Mouse (Mus musculus): ENCODE data around the gene Irf8. TPM values are rescaled to one million over a fixed set of nuclear protein-coding genes. Genes with fewer than 3 reads are reported as not detected.

Gene Irf8
- polyA plus RNA-seq, 1 experiment from 2014 or later = 12.6 TPM

DNA sequence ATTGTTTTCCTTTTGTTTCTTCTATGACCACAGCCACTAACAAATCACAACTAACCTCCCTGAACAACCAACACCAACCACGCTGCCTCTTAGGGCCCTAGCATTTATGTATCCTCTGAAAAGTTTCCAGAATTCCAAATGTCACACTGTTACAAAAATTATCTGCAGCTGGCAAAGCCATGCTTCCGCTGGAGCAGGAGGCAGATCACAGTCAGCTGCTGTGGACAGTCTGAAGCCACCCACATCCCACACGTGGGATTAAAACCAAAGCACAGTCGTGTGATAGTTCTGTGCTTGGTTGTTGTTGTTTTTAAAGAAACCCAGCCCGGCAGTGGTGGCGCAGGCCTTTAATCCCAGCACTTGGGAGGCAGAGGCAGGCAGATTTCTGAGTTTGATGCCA lies 37.1 kb upstream of the Irf8 start:
- peaks cover 34% of the 10 kb centered on the region for H3K4me1 ChIP-seq (replicated peaks)
- no peaks in the 10 kb centered on the region for H3K9me3 ChIP-seq (replicated peaks)
- H3K9ac ChIP-seq = no peak overlapping the region
- 61% methylated on average over 6 of the region's 6 CpGs for WGBS
- no peak for ATAC-seq (replicated peaks; ENCODE audit: insufficient number of reproducible peaks, insufficient read depth, low FRiP score, low read depth)
- H3K4me2 ChIP-seq = no peak overlapping the region
- H3K27ac ChIP-seq = peak overlapping the region; percentile 71
- H3K27me3 ChIP-seq = no peaks in the 10 kb centered on the region
- no peaks in the 10 kb centered on the region for H3K36me3 ChIP-seq
- no peak overlapping the region for H3K4me3 ChIP-seq

DNA sequence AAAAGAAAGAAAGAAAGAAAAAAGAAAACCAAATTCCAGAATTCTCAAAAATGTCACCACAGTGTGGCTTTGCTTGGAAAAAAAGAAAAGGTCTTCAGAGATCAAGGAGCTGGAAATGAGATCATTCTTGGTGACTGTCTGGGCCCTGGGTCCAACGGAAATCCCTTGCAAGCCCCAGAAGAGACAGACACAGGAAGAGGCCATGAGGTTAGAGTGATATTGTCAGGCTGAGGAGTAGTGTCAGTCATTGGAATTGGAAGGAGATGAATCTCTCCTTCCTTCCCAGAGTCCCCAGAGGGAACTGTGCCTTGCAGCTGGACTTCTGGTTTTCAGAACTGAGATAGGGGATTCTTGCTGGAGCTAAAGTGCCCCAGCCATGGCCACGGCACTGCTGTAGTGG lies 36.6 kb upstream of the Irf8 start:
- H3K27ac ChIP-seq = peak overlapping the region; percentile 71
- ATAC-seq (replicated peaks; ENCODE audit: insufficient number of reproducible peaks, insufficient read depth, low FRiP score, low read depth) = no peak
- WGBS = 55% methylated on average over 2 of the region's 2 CpGs

GRCm38 (mm10) chr8:120700053-120700452 lies 36.1 kb upstream of the Irf8 start:
- no peak overlapping the region for H3K4me3 ChIP-seq
- 0 out of 2 replicates have a peak, but pooled peaks cover 3% of the 10 kb centered on the region for H3K27me3 ChIP-seq
- no peak overlapping the region for H3K4me2 ChIP-seq
- no peak overlapping the region for H3K9ac ChIP-seq
- H3K4me1 ChIP-seq (replicated peaks) = peaks cover 28% of the 10 kb centered on the region
- no peak for ATAC-seq (replicated peaks; ENCODE audit: insufficient number of reproducible peaks, insufficient read depth, low FRiP score, low read depth)
- H3K9me3 ChIP-seq (replicated peaks) = no peaks in the 10 kb centered on the region
- H3K27ac ChIP-seq = peak overlapping the region; percentile 71
- no peaks in the 10 kb centered on the region for H3K36me3 ChIP-seq
- 54% methylated on average over 4 of the region's 4 CpGs for WGBS

More for the DNA sequence above, 36.6 kb upstream of the Irf8 start:
- Histone ChIP-seq H3K36me3 (no peaks in the 10 kb centered on the region), H3K9me3 (replicated peaks) (no peaks in the 10 kb centered on the region), H3K4me3 (no peak overlapping the region), H3K4me1 (replicated peaks) (peaks cover 29% of the 10 kb centered on the region), H3K27me3 (0 out of 2 replicates have a peak, but pooled peaks cover 2% of the 10 kb centered on the region), H3K4me2 (no peak overlapping the region), H3K9ac (no peak overlapping the region)

DNA sequence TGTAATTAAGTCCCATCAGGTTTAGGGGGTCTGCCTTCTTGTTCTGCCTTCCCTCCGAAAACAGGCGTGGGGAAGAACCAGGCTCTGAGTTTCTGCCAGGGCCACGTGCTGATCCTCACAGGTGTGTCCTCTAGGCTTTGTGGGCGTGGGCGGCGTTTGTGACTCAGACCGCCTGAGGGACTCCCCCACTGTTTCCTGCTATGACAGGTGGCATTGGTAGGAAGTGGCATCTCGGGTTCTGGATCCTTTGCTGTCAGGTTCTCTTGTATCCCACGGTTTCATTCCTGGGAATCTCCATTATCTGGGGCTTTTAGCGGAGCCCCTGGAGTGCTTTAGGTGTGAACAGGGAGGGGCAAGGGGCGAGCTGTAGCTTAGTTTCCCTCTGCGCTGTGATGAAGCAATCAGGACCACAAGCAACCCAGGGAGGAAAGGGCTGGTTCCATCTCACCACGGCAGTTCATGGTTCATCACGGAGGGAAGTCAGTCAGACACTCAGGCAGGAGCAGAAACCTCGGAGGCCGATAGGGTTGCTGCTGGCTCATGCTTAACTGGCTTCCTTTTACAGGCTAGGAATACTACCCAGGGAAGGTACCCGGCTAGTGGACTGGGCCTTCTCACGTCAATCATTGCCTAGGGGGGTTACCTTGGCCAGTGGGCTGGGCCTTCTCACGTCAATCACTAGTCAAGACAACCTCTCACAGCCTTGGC lies 34.2 kb upstream of the Irf8 start:
- WGBS = 47% methylated on average over 19 of the region's 19 CpGs

DNA sequence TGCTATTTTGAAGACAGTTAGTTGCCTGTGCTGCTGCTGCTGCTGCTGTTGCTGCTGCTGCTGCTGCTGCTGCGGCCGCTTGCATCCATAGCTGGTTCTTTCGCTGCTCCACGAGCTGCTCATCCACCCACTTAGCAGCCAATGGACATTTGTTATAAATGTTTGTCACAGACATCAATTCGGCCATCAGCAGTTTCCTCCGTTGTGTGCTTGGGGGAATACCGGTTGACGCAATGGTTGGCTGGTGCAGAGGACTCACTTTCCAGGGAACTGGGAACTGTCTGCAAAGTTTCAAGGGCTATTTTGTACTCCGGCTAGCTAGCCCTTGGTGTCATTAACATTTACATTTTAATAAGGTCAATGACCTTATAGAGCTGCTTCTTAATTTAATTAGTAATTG lies 32.0 kb upstream of the Irf8 start:
- WGBS = 75% methylated on average over 9 of the region's 9 CpGs
- H3K4me2 ChIP-seq = no peak overlapping the region

More for the DNA sequence above, 34.2 kb upstream of the Irf8 start:
- H3K9me3 ChIP-seq (replicated peaks) = no peaks in the 10 kb centered on the region
- no peak overlapping the region for H3K4me2 ChIP-seq
- no peaks in the 10 kb centered on the region for H3K36me3 ChIP-seq
- no peak overlapping the region for H3K4me3 ChIP-seq
- H3K27ac ChIP-seq = no peak overlapping the region
- no peak for ATAC-seq (replicated peaks; ENCODE audit: insufficient number of reproducible peaks, insufficient read depth, low FRiP score, low read depth)
- H3K9ac ChIP-seq = no peak overlapping the region
- 0 out of 2 replicates have a peak, but pooled peaks cover 6% of the 10 kb centered on the region for H3K27me3 ChIP-seq
- H3K4me1 ChIP-seq (replicated peaks) = peaks cover 16% of the 10 kb centered on the region

GRCm38 (mm10) chr8:120705163-120705562 lies 31.0 kb upstream of the Irf8 start:
- H3K36me3 ChIP-seq = no peaks in the 10 kb centered on the region
- WGBS = 75% methylated on average over 15 of the region's 15 CpGs
- 0 out of 2 replicates have a peak, but pooled peaks cover 6% of the 10 kb centered on the region for H3K27me3 ChIP-seq
- H3K4me1 ChIP-seq (replicated peaks) = peaks cover under 1% of the 10 kb centered on the region
- no peak for ATAC-seq (replicated peaks; ENCODE audit: insufficient number of reproducible peaks, insufficient read depth, low FRiP score, low read depth)
- no peak overlapping the region for H3K9ac ChIP-seq
- H3K27ac ChIP-seq = no peak overlapping the region
- H3K4me3 ChIP-seq = no peak overlapping the region
- no peak overlapping the region for H3K4me2 ChIP-seq
- no peaks in the 10 kb centered on the region for H3K9me3 ChIP-seq (replicated peaks)

More for the DNA sequence above, 32.0 kb upstream of the Irf8 start:
- no peaks in the 10 kb centered on the region for H3K9me3 ChIP-seq (replicated peaks)
- no peak overlapping the region for H3K27ac ChIP-seq
- 0 out of 2 replicates have a peak, but pooled peaks cover 6% of the 10 kb centered on the region for H3K27me3 ChIP-seq
- no peaks in the 10 kb centered on the region for H3K36me3 ChIP-seq
- H3K9ac ChIP-seq = no peak overlapping the region
- ATAC-seq (replicated peaks; ENCODE audit: insufficient number of reproducible peaks, insufficient read depth, low FRiP score, low read depth) = no peak
- no peak overlapping the region for H3K4me3 ChIP-seq
- peaks cover 6% of the 10 kb centered on the region for H3K4me1 ChIP-seq (replicated peaks)

GRCm38 (mm10) chr8:120706193-120706592 lies 30.0 kb upstream of the Irf8 start:
- no peak overlapping the region for H3K4me2 ChIP-seq
- no peak overlapping the region for H3K27ac ChIP-seq
- ATAC-seq (replicated peaks; ENCODE audit: insufficient number of reproducible peaks, insufficient read depth, low FRiP score, low read depth) = no peak
- no peak overlapping the region for H3K9ac ChIP-seq
- H3K27me3 ChIP-seq = 0 out of 2 replicates have a peak, but pooled peaks cover 6% of the 10 kb centered on the region
- WGBS = 81% methylated on average over 3 of the region's 3 CpGs
- H3K9me3 ChIP-seq (replicated peaks) = no peaks in the 10 kb centered on the region
- no peaks in the 10 kb centered on the region for H3K36me3 ChIP-seq
- H3K4me3 ChIP-seq = no peak overlapping the region
- H3K4me1 ChIP-seq (replicated peaks) = no peaks in the 10 kb centered on the region

GRCm38 (mm10) chr8:120709176-120709575 lies 27.0 kb upstream of the Irf8 start:
- 69% methylated on average over 10 of the region's 10 CpGs for WGBS
- no peak overlapping the region for H3K4me3 ChIP-seq
- ATAC-seq (replicated peaks; ENCODE audit: insufficient number of reproducible peaks, insufficient read depth, low FRiP score, low read depth) = no peak

DNA sequence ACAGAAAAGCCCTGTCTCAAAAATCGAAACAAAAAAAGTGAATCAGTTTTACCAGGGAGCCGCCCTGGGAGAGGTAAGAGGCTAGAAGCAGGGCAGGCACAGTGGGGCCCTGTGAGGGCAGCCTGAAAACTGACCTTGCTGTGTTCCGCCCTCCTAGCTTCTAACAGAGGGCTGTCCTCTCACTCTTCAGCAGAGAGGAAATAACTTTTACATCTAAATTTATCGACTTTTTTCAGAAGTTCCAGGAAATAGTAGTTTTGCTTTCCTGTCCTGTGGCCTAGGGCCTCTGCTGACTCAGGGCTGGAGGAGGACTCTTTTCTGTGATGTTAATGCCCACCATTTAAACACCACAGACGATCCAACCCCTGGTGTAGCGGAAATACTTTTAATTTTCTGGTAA lies 21.0 kb upstream of the Irf8 start:
- Histone ChIP-seq H3K36me3 (no peaks in the 10 kb centered on the region), H3K27me3 (peaks cover 6% of the 10 kb centered on the region; the same call in 1 of the 2 replicates), H3K4me1 (replicated peaks) (0 out of 2 replicates have a peak, but pooled peaks cover 3% of the 10 kb centered on the region), H3K9ac (no peak overlapping the region), H3K4me2 (no peak overlapping the region), H3K9me3 (replicated peaks) (no peaks in the 10 kb centered on the region), H3K4me3 (no peak overlapping the region), H3K27ac (no peak overlapping the region)
- 63% methylated on average over 6 of the region's 6 CpGs for WGBS
- no peak for ATAC-seq (replicated peaks; ENCODE audit: insufficient number of reproducible peaks, insufficient read depth, low FRiP score, low read depth)

More at GRCm38 (mm10) chr8:120709176-120709575, 27.0 kb upstream of the Irf8 start:
- Histone ChIP-seq H3K27me3 (0 out of 2 replicates have a peak, but pooled peaks cover 6% of the 10 kb centered on the region), H3K4me1 (replicated peaks) (no peaks in the 10 kb centered on the region), H3K9ac (no peak overlapping the region), H3K27ac (no peak overlapping the region), H3K36me3 (no peaks in the 10 kb centered on the region), H3K9me3 (replicated peaks) (no peaks in the 10 kb centered on the region), H3K4me2 (no peak overlapping the region)

- Histone ChIP-seq H3K27ac (no peak overlapping the region), H3K36me3 (no peaks in the 10 kb centered on the region), H3K27me3 (peaks cover 6% of the 10 kb centered on the region; the same call in 1 of the 2 replicates), H3K4me3 (no peak overlapping the region), H3K9me3 (replicated peaks) (no peaks in the 10 kb centered on the region), H3K9ac (no peak overlapping the region), H3K4me2 (no peak overlapping the region), H3K4me1 (replicated peaks) (0 out of 2 replicates have a peak, but pooled peaks cover 3% of the 10 kb centered on the region)
- ATAC-seq (replicated peaks; ENCODE audit: insufficient number of reproducible peaks, insufficient read depth, low FRiP score, low read depth) = no peak
- WGBS = 73% methylated on average over 15 of the region's 15 CpGs
Measured at GRCm38 (mm10) chr8:120715996-120716680, 20.0 kb upstream of the Irf8 start.

DNA sequence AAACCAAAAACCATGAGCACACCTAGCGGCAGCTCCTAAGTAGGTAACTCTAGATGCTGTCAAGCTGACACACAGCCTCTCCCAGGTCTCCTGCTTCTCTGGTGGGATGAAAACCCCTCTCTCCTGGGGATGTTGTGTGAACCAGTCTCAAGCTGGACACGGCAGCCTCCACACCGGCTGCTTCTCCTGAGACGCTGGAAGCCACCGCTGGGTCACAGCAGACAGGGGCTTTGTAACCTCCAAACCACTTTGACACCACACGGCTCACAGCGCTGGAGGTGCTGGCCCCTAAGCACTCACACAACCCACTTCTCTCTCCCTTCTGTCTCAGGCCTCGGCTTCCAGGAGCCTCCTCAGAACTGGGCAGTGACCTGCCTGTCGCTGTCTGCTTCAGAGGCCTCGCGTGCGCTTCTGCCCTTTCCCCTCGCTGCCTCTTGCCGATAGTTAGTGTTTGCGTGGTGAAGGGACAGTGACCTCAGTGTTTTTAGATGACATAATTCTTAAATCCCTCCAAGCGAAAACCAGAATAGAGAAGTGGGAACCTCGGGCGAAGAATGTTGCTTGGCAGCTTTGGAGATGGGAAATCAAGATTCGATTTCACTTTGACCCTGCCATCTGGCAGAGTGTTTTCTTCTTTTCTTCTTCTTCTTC lies 16.4 kb upstream of the Irf8 start:
- Histone ChIP-seq H3K9ac (no peak overlapping the region), H3K4me3 (no peak overlapping the region)
- 63% methylated on average over 19 of the region's 19 CpGs for WGBS

More for the DNA sequence above, 16.4 kb upstream of the Irf8 start:
- 0 out of 2 replicates have a peak, but pooled peaks cover 3% of the 10 kb centered on the region for H3K4me1 ChIP-seq (replicated peaks)
- H3K27ac ChIP-seq = no peak overlapping the region
- H3K4me2 ChIP-seq = no peak overlapping the region
- no peaks in the 10 kb centered on the region for H3K36me3 ChIP-seq
- H3K27me3 ChIP-seq = peaks cover 6% of the 10 kb centered on the region; the same call in 1 of the 2 replicates
- H3K9me3 ChIP-seq (replicated peaks) = no peaks in the 10 kb centered on the region
- ATAC-seq (replicated peaks; ENCODE audit: insufficient number of reproducible peaks, insufficient read depth, low FRiP score, low read depth) = no peak
